Mouse (Mus musculus): ENCODE measurements around the gene Tmem206. TPM values are rescaled to one million over a fixed set of nuclear protein-coding genes. Genes with fewer than 3 reads are reported as not detected.

Gene Tmem206
- polyA plus RNA-seq, 1 experiment from 2014 or later, result 22.1 TPM

DNA sequence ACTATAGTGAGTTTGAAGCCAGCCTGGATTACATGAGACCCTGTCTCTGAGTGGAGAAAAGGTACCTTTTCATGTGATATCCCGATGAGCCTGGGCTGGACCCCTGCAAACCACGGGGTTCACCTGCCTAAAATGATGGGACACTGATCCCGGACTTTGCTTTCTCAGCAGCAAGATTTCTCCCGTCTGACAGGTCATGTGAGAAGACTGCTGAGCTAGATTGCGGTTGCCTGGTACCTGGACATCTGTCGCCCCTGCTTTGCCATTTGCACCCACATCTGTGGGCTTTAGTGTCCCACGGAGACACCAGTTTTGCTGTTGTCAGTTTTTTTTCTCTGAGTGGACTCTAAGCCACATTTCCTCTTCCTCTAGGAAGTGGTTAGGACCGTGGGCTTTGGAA is 1.5 kb downstream of the Tmem206 start:
- peaks cover 3% of the 10 kb centered on the region; the same call in 1 of the 2 replicates for H3K36me3 ChIP-seq (ENCODE audit: control insufficient read depth, insufficient read depth, low read length)
- no peak for ATAC-seq (ENCODE audit: insufficient number of reproducible peaks, insufficient read depth, low FRiP score, low read depth)
- H3K9me3 ChIP-seq (ENCODE audit: control insufficient read depth, low read depth, low read length), result no peaks in the 10 kb centered on the region
- H3K4me2 ChIP-seq (replicated peaks; ENCODE audit: low read depth, low read length), result peak overlapping the region; percentile 79; the same call in 1 of the 2 replicates
- no peak overlapping the region for H3K4me3 ChIP-seq (ENCODE audit: low read depth, low read length)
- no peak overlapping the region for H3K27ac ChIP-seq (ENCODE audit: low read length)
- no peak overlapping the region for H3K9ac ChIP-seq (replicated peaks; ENCODE audit: low read depth, low read length)
- peaks cover 17% of the 10 kb centered on the region; the same call in 1 of the 2 replicates for H3K4me1 ChIP-seq (ENCODE audit: control insufficient read depth, insufficient read depth, low read length)
- H3K27me3 ChIP-seq (ENCODE audit: control insufficient read depth, insufficient read depth, low read length), result no peaks in the 10 kb centered on the region
- WGBS, result 78% methylated on average over 8 of the region's 8 CpGs

DNA sequence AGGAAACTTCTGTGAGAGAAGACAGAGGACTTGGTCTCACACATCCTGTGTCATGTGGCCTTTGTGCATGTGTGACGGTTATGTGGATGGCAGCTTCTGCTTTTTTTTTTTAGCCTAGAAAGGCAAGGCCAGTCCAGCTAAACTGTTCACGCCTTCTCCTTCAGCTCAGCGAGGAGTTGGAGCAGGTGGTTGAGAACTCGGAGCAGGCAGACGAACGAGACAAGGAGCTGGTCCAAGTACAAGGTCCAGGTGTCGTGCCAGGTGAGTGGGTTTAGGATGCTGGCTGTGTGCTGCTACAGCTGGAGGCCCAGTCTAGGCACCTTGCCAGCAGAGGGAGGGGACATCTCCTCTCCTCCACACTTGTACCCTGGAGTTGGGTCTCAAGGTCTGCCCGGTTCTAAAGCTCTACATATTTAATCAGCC is 2.3 kb downstream of the Tmem206 start:
- Histone ChIP-seq H3K27ac (ENCODE audit: low read length) (no peak overlapping the region; the same call in 1 of the 2 replicates), H3K4me3 (ENCODE audit: low read depth, low read length) (no peak overlapping the region), H3K4me1 (ENCODE audit: control insufficient read depth, insufficient read depth, low read length) (peaks cover 17% of the 10 kb centered on the region; the same call in 1 of the 2 replicates), H3K4me2 (replicated peaks; ENCODE audit: low read depth, low read length) (no peak overlapping the region), H3K27me3 (ENCODE audit: control insufficient read depth, insufficient read depth, low read length) (no peaks in the 10 kb centered on the region), H3K36me3 (ENCODE audit: control insufficient read depth, insufficient read depth, low read length) (peaks cover 3% of the 10 kb centered on the region; the same call in 1 of the 2 replicates), H3K9ac (replicated peaks; ENCODE audit: low read depth, low read length) (no peak overlapping the region), H3K9me3 (ENCODE audit: control insufficient read depth, low read depth, low read length) (no peaks in the 10 kb centered on the region)
- no peak for ATAC-seq (ENCODE audit: insufficient number of reproducible peaks, insufficient read depth, low FRiP score, low read depth)
- 68% methylated on average over 8 of the region's 8 CpGs for WGBS

DNA sequence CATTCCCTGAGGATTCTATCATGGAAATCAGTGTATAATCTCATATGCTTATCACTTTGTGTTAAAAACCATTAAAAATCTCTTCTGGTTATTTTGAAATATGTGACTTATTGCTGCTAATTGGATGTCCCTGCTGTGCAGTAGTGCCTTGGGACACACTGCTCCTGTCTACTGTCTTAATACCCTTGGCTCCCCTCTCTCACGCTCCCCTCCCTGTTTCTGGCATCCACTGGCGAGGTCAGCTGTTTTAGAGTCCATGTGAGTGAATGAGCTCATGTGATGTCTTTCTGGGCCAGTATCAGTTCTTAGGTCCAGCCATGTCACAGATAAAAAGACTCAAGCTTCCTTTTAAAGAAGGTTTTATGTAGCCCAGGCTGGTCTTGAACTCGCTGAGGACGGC is 4.6 kb downstream of the Tmem206 start:
- no peak for ATAC-seq (ENCODE audit: insufficient number of reproducible peaks, insufficient read depth, low FRiP score, low read depth)
- Histone ChIP-seq H3K27me3 (ENCODE audit: control insufficient read depth, insufficient read depth, low read length) (no peaks in the 10 kb centered on the region), H3K27ac (ENCODE audit: low read length) (no peak overlapping the region), H3K4me1 (ENCODE audit: control insufficient read depth, insufficient read depth, low read length) (peaks cover 17% of the 10 kb centered on the region; the same call in 1 of the 2 replicates), H3K4me3 (ENCODE audit: low read depth, low read length) (no peak overlapping the region), H3K4me2 (replicated peaks; ENCODE audit: low read depth, low read length) (no peak overlapping the region), H3K9me3 (ENCODE audit: control insufficient read depth, low read depth, low read length) (no peaks in the 10 kb centered on the region), H3K9ac (replicated peaks; ENCODE audit: low read depth, low read length) (no peak overlapping the region), H3K36me3 (ENCODE audit: control insufficient read depth, insufficient read depth, low read length) (peaks cover 3% of the 10 kb centered on the region; the same call in 1 of the 2 replicates)
- 92% methylated on average over 4 of the region's 4 CpGs for WGBS

DNA sequence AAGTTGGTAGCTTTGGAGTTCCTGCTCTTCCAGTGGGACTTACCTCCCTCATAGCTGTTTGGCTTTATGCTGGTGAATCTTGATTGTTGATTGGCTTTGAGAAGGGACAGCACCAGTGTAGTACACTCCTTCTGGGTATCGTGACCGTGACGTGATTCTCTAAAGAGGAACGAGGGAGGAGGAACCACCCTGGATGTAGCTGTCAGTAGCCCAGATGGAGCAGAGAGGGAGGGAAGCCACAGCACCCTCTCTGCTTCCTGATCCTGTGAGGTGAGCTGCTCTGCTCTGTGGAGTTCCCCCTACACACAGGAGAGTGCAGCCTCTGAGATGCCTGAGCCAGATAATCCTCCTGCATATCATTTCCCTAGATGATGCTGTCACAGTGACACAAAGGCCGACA is 8.8 kb downstream of the Tmem206 start:
- Histone ChIP-seq H3K9ac (replicated peaks; ENCODE audit: low read depth, low read length) (no peak overlapping the region), H3K4me1 (ENCODE audit: control insufficient read depth, insufficient read depth, low read length) (no peaks in the 10 kb centered on the region), H3K9me3 (ENCODE audit: control insufficient read depth, low read depth, low read length) (no peaks in the 10 kb centered on the region), H3K4me2 (replicated peaks; ENCODE audit: low read depth, low read length) (no peak overlapping the region), H3K27me3 (ENCODE audit: control insufficient read depth, insufficient read depth, low read length) (no peaks in the 10 kb centered on the region), H3K27ac (ENCODE audit: low read length) (no peak overlapping the region), H3K4me3 (ENCODE audit: low read depth, low read length) (no peak overlapping the region), H3K36me3 (ENCODE audit: control insufficient read depth, insufficient read depth, low read length) (peaks cover 10% of the 10 kb centered on the region; the same call in 1 of the 2 replicates)
- WGBS, result 81% methylated on average over 5 of the region's 5 CpGs
- no peak for ATAC-seq (ENCODE audit: insufficient number of reproducible peaks, insufficient read depth, low FRiP score, low read depth)

DNA sequence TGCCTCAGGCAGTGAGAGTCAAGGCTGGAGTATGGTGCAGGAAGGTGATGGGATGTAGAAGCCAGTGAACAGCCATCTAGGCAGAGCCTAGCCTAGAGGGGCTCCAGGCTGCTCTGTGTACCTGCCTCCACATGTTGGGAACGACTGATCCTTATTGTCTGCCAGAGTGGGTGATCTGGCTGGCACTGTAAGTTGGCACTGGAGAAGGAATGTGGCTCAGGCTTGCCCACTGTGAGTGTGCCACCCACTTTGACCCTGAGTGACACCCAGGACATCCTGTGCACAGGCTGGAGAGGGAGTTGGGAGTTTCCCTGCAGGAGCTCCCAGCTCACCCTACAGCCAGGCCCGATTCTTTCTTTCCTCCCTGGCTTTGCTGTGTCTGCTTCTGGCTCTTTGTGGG is 14.2 kb downstream of the Tmem206 start:
- Histone ChIP-seq H3K4me2 (replicated peaks; ENCODE audit: low read depth, low read length) (no peak overlapping the region), H3K9me3 (ENCODE audit: control insufficient read depth, low read depth, low read length) (no peaks in the 10 kb centered on the region), H3K9ac (replicated peaks; ENCODE audit: low read depth, low read length) (no peak overlapping the region), H3K27ac (ENCODE audit: low read length) (no peak overlapping the region), H3K27me3 (ENCODE audit: control insufficient read depth, insufficient read depth, low read length) (no peaks in the 10 kb centered on the region), H3K36me3 (ENCODE audit: control insufficient read depth, insufficient read depth, low read length) (peaks cover 23% of the 10 kb centered on the region), H3K4me3 (ENCODE audit: low read depth, low read length) (no peak overlapping the region), H3K4me1 (ENCODE audit: control insufficient read depth, insufficient read depth, low read length) (no peaks in the 10 kb centered on the region)
- 96% methylated on average over 2 of the region's 2 CpGs for WGBS
- no peak for ATAC-seq (ENCODE audit: insufficient number of reproducible peaks, insufficient read depth, low FRiP score, low read depth)

DNA sequence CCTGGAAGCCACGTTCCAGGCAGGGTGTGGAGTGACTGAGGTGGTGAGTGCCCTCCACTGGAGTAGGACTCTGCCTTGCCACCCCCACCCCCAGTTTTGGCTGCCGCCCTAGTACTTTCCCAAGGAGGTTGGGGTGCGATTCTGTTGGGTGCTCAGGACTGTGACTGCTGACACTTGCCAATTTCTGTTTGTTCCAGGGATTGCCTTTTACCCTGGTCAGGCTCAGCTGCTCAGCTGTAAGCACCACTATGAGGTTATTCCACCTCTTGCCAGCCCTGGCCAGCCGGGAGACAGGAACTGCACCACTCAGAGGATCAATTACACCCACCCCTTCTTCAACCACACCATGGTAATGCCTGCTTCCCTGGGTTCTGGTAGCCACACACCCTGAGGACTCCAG is 14.8 kb downstream of the Tmem206 start:
- Histone ChIP-seq H3K9ac (replicated peaks; ENCODE audit: low read depth, low read length) (no peak overlapping the region), H3K4me2 (replicated peaks; ENCODE audit: low read depth, low read length) (no peak overlapping the region), H3K9me3 (ENCODE audit: control insufficient read depth, low read depth, low read length) (no peaks in the 10 kb centered on the region), H3K36me3 (ENCODE audit: control insufficient read depth, insufficient read depth, low read length) (peaks cover 29% of the 10 kb centered on the region), H3K27me3 (ENCODE audit: control insufficient read depth, insufficient read depth, low read length) (no peaks in the 10 kb centered on the region), H3K4me1 (ENCODE audit: control insufficient read depth, insufficient read depth, low read length) (no peaks in the 10 kb centered on the region), H3K27ac (ENCODE audit: low read length) (no peak overlapping the region), H3K4me3 (ENCODE audit: low read depth, low read length) (no peak overlapping the region)
- 90% methylated on average over 4 of the region's 4 CpGs for WGBS
- ATAC-seq (ENCODE audit: insufficient number of reproducible peaks, insufficient read depth, low FRiP score, low read depth), result no peak

DNA sequence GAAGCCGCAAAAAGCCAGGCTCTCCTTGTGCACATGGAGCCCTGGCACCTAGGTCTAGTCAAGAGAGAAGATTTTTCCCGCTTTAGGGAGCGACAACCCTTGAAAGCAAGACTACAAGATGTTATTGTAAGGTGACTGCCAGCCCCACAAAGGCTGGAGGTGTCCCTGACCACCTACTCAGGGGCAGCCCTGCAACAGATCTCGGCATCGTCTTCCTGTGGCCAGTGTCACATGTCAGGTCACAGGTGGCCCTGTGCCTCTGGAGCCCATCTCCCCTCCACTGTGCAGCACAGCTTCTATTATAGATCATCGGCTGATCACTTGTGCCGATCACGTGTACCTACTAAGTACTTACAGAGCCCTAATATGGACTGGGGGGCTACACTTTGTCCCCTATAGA is 21.9 kb downstream of the Tmem206 start:
- peaks cover 11% of the 10 kb centered on the region; the same call in 1 of the 2 replicates for H3K4me1 ChIP-seq (ENCODE audit: control insufficient read depth, insufficient read depth, low read length)
- no peak for ATAC-seq (ENCODE audit: insufficient number of reproducible peaks, insufficient read depth, low FRiP score, low read depth)
- 91% methylated on average over 8 of the region's 8 CpGs for WGBS
- no peaks in the 10 kb centered on the region for H3K27me3 ChIP-seq (ENCODE audit: control insufficient read depth, insufficient read depth, low read length)
- no peak overlapping the region for H3K27ac ChIP-seq (ENCODE audit: low read length)
- no peak overlapping the region for H3K4me3 ChIP-seq (ENCODE audit: low read depth, low read length)
- no peak overlapping the region for H3K9ac ChIP-seq (replicated peaks; ENCODE audit: low read depth, low read length)
- peaks cover 24% of the 10 kb centered on the region for H3K36me3 ChIP-seq (ENCODE audit: control insufficient read depth, insufficient read depth, low read length)
- no peaks in the 10 kb centered on the region for H3K9me3 ChIP-seq (ENCODE audit: control insufficient read depth, low read depth, low read length)
- no peak overlapping the region for H3K4me2 ChIP-seq (replicated peaks; ENCODE audit: low read depth, low read length)

DNA sequence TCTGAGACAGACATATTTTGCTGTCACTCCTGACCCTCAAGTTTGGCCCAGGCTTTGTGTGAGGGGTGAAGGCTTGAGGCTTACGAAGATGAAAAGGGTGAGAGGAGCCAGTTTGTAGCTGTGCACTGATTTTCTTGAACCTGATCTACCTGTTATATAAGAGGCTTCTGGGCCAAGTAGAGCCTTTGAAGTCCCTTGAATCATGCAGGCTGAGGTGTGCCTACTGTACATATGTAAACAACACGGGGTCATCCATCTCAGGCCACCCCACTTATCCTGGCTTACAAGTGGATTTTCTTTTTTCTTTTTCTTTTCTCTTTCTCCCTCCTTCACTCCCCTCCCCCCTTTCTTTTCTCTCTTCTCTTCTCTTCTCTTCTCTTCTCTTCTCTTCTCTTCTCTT is 22.9 kb downstream of the Tmem206 start:
- ATAC-seq (ENCODE audit: insufficient number of reproducible peaks, insufficient read depth, low FRiP score, low read depth), result no peak
- H3K4me3 ChIP-seq (ENCODE audit: low read depth, low read length), result no peak overlapping the region
- H3K27me3 ChIP-seq (ENCODE audit: control insufficient read depth, insufficient read depth, low read length), result no peaks in the 10 kb centered on the region
- no peak overlapping the region for H3K4me2 ChIP-seq (replicated peaks; ENCODE audit: low read depth, low read length)
- peaks cover 28% of the 10 kb centered on the region for H3K36me3 ChIP-seq (ENCODE audit: control insufficient read depth, insufficient read depth, low read length)
- H3K9me3 ChIP-seq (ENCODE audit: control insufficient read depth, low read depth, low read length), result no peaks in the 10 kb centered on the region
- H3K4me1 ChIP-seq (ENCODE audit: control insufficient read depth, insufficient read depth, low read length), result peaks cover 11% of the 10 kb centered on the region; the same call in 1 of the 2 replicates
- WGBS, result 63% methylated on average over 2 of the region's 2 CpGs
- no peak overlapping the region for H3K9ac ChIP-seq (replicated peaks; ENCODE audit: low read depth, low read length)
- peak overlapping the region; percentile 45; the same call in 1 of the 2 replicates for H3K27ac ChIP-seq (ENCODE audit: low read length)

DNA sequence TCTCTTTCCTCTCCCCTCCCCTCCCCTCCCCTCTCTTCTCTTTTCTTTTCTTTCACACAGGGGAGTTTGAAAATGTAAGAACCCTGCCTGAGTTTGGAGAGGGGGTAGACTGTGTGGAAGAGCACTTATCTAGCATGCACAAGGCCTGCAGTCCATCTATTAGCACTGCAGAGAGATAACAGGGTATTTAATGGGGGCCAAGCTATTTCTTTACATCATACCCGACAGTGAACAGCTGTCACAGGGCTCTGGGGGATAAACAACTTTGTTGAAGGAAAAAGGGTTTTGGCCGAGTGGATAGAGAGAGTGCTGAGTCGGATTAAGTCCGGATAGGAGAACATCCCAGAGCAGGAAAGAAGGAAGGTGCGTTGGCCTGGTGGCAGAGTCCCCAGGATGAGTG is 23.3 kb downstream of the Tmem206 start:
- Histone ChIP-seq H3K9ac (replicated peaks; ENCODE audit: low read depth, low read length) (no peak overlapping the region), H3K4me3 (ENCODE audit: low read depth, low read length) (no peak overlapping the region), H3K9me3 (ENCODE audit: control insufficient read depth, low read depth, low read length) (no peaks in the 10 kb centered on the region), H3K36me3 (ENCODE audit: control insufficient read depth, insufficient read depth, low read length) (peaks cover 30% of the 10 kb centered on the region), H3K27me3 (ENCODE audit: control insufficient read depth, insufficient read depth, low read length) (no peaks in the 10 kb centered on the region), H3K27ac (ENCODE audit: low read length) (peak overlapping the region; percentile 45; the same call in 1 of the 2 replicates), H3K4me1 (ENCODE audit: control insufficient read depth, insufficient read depth, low read length) (peaks cover 11% of the 10 kb centered on the region; the same call in 1 of the 2 replicates), H3K4me2 (replicated peaks; ENCODE audit: low read depth, low read length) (no peak overlapping the region)
- ATAC-seq (ENCODE audit: insufficient number of reproducible peaks, insufficient read depth, low FRiP score, low read depth), result no peak
- 26% methylated on average over 5 of the region's 5 CpGs for WGBS
